Mouse (Mus musculus): Measurements from ENCODE around the gene Rfx1. TPM values are rescaled to one million over a fixed set of nuclear protein-coding genes. Genes with fewer than 3 reads are reported as not detected.
A peak's percentile ranks its signal among the peaks of the same experiment; 100 is the strongest.

The Rfx1 gene
- polyA plus RNA-seq, 1 experiment from 2014 or later: 10.0 TPM

DNA sequence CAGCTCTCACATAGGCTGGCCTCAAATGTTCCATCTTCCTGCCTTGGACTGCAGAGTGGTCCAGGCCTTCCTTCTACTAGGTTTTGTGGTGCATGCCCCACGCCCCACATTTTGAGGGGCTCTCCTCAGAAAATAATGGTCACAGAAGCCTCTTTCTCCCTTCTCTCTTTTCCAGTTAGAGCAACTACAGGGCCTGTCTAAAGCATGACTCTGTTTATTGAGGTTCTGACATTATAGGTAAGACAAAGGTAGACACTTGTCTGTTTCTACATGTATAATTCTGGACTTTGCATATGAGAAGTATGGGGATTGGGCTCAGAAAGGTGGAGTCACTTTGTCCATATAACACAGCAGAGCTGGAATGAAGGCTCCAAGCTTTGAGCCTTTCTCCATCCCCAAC, 1.6 kb upstream of the Rfx1 start, which contains the start of gene Gm10643:
Gene Gm10643, minus strand, starts transcription at position 101 of the 400 bp plus-strand sequence.
- H3K27me3 ChIP-seq: no peaks in the 10 kb centered on the region
- no peaks in the 10 kb centered on the region for H3K9me3 ChIP-seq
- H3K4me1 ChIP-seq (replicated peaks): peaks cover 34% of the 10 kb centered on the region
- H3K9ac ChIP-seq (replicated peaks): peak within 1 kb of the TSS; percentile 75
- H3K4me3 ChIP-seq (replicated peaks): peak within 1 kb of the TSS; percentile 85
- ATAC-seq: no peak
- H3K4me2 ChIP-seq (replicated peaks): peak within 1 kb of the TSS; percentile 84
- 97% methylated on average over 1 of the region's 1 CpGs for WGBS
- peak within 1 kb of the TSS; percentile 83 for H3K27ac ChIP-seq
- no peaks in the 10 kb centered on the region for H3K36me3 ChIP-seq

DNA sequence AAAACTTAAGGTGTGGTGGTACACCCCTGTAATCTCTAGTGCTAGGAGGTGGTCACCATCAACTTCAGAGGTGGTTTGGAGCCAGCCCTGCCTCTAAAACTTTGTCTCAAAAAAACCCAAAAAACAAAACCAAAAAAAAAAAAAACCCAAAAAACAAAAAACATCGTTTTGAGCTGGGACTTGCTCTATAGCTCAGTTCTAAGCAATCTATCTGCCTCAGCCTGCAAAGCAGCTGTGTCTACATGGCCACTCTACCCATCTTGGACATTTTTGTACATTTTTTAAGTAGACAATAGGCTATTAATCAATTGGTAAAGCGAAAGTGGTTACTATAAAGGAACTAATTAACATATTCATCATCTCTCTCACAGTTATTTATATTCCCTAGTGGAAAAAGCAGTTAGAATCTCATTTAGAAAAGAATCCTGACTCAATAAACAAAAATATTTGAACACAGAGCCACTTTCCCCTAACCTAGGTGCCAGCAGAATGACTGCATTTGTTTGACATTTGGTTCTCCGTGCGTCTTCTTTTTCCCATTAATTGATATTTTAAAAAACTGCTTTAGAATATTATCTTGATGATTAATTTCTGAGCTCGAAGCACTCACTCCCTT, 1.1 kb upstream of the Rfx1 start:
- no peaks in the 10 kb centered on the region for H3K9me3 ChIP-seq
- no peak for ATAC-seq
- H3K27ac ChIP-seq: peak overlapping the region; percentile 83
- H3K4me3 ChIP-seq (replicated peaks): peak overlapping the region; percentile 85
- peak overlapping the region; percentile 84 for H3K4me2 ChIP-seq (replicated peaks)
- H3K4me1 ChIP-seq (replicated peaks): peaks cover 38% of the 10 kb centered on the region
- H3K27me3 ChIP-seq: no peaks in the 10 kb centered on the region
- WGBS: 32% methylated on average over 5 of the region's 5 CpGs
- H3K9ac ChIP-seq (replicated peaks): peak overlapping the region; percentile 75
- H3K36me3 ChIP-seq: no peaks in the 10 kb centered on the region

DNA sequence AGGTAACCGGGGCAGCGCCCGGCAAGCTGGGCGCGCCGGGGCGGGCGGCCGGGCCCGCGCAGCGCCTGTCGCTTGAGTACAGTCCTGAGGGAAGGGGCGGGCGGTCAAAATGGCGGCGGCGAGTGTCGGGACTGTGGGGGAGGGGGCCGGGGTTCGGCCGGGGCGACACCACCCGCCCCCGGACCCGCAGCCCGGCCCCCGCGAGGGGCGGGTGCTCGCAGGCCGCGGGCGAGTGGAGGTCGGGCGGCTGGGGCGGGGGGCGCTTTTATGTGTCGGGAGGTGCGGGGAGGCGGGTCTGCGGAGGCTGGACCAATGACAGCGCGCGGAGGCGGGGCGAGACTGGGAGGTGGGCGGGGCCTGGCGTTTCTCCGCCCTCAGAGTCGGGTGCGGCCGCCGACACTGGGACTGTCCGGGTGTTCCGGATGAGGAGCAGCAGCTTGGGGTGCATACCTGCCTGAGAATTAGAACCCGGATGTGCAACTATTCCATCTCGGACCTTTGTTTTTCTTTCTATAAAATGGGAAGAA, 476 bp downstream of the Rfx1 start:
- H3K4me2 ChIP-seq (replicated peaks): peak overlapping the region; percentile 49
- 1% methylated on average over 56 of the region's 58 CpGs for WGBS
- peak overlapping the region; percentile 84 for H3K9ac ChIP-seq (replicated peaks)
- H3K4me1 ChIP-seq (replicated peaks): peaks cover 42% of the 10 kb centered on the region
- ATAC-seq: peak; percentile 69
- peak overlapping the region; percentile 85 for H3K4me3 ChIP-seq (replicated peaks)
- no peaks in the 10 kb centered on the region for H3K27me3 ChIP-seq
- no peaks in the 10 kb centered on the region for H3K36me3 ChIP-seq
- H3K27ac ChIP-seq: peak overlapping the region; percentile 96
- no peaks in the 10 kb centered on the region for H3K9me3 ChIP-seq

GRCm38 (mm10) chr8:84067911-84068310, 1.3 kb downstream of the Rfx1 start:
- WGBS: 91% methylated on average over 7 of the region's 7 CpGs
- Histone ChIP-seq H3K4me1 (replicated peaks) (peaks cover 50% of the 10 kb centered on the region), H3K9ac (replicated peaks) (0 out of 2 replicates have a peak overlapping the region, but pooled peaks have one; percentile 84)

GRCm38 (mm10) chr8:84068316-84069035, 1.8 kb downstream of the Rfx1 start:
- 0 out of 2 replicates have a peak overlapping the region, but pooled peaks have one; percentile 7 for H3K9ac ChIP-seq (replicated peaks)
- 84% methylated on average over 12 of the region's 12 CpGs for WGBS
- H3K4me1 ChIP-seq (replicated peaks): peaks cover 56% of the 10 kb centered on the region

More at GRCm38 (mm10) chr8:84067911-84068310, 1.3 kb downstream of the Rfx1 start:
- H3K27ac ChIP-seq: no peak overlapping the region
- H3K4me3 ChIP-seq (replicated peaks): peak overlapping the region; percentile 85
- peak overlapping the region; percentile 49 for H3K4me2 ChIP-seq (replicated peaks)
- no peaks in the 10 kb centered on the region for H3K36me3 ChIP-seq
- no peaks in the 10 kb centered on the region for H3K27me3 ChIP-seq
- no peaks in the 10 kb centered on the region for H3K9me3 ChIP-seq
- ATAC-seq: no peak

DNA sequence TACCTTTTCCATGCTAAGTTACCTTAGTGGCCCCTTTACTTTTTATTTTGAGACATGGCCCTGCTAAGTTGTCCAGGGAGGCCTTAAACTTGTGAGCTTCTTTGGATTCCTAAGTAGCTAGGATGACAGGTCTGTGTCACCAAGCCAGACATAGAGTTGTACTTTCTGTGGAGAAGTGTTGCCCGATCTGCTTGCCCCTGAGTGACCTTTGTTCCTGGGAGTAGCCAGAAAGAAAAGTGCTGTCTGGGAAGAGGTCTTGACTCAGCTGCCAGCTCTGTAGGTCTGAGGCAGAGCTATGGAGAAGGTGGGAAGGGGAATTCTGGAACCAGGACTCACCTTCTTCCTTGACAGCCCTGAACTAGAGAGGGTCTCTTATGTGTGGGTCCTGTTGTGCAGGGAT, 2.5 kb downstream of the Rfx1 start:
- H3K27ac ChIP-seq: 0 out of 2 replicates have a peak overlapping the region, but pooled peaks have one; percentile 10
- ATAC-seq: no peak
- no peak overlapping the region for H3K4me3 ChIP-seq (replicated peaks)
- no peaks in the 10 kb centered on the region for H3K9me3 ChIP-seq
- H3K4me1 ChIP-seq (replicated peaks): peaks cover 63% of the 10 kb centered on the region
- no peaks in the 10 kb centered on the region for H3K36me3 ChIP-seq
- no peaks in the 10 kb centered on the region for H3K27me3 ChIP-seq
- 0 out of 2 replicates have a peak overlapping the region, but pooled peaks have one; percentile 7 for H3K9ac ChIP-seq (replicated peaks)
- WGBS: 57% methylated on average over 1 of the region's 1 CpGs
- H3K4me2 ChIP-seq (replicated peaks): no peak overlapping the region

More at GRCm38 (mm10) chr8:84068316-84069035, 1.8 kb downstream of the Rfx1 start:
- Histone ChIP-seq H3K9me3 (no peaks in the 10 kb centered on the region), H3K27ac (no peak overlapping the region), H3K27me3 (no peaks in the 10 kb centered on the region), H3K36me3 (no peaks in the 10 kb centered on the region), H3K4me2 (replicated peaks) (peak overlapping the region; percentile 49), H3K4me3 (replicated peaks) (no peak overlapping the region)
- no peak for ATAC-seq

GRCm38 (mm10) chr8:84069750-84070149, 3.1 kb downstream of the Rfx1 start:
- Histone ChIP-seq H3K27ac (no peak overlapping the region), H3K4me3 (replicated peaks) (no peak overlapping the region), H3K27me3 (no peaks in the 10 kb centered on the region), H3K4me2 (replicated peaks) (no peak overlapping the region), H3K36me3 (peaks cover 4% of the 10 kb centered on the region; the same call in 1 of the 2 replicates), H3K4me1 (replicated peaks) (peaks cover 69% of the 10 kb centered on the region), H3K9ac (replicated peaks) (0 out of 2 replicates have a peak overlapping the region, but pooled peaks have one; percentile 32), H3K9me3 (no peaks in the 10 kb centered on the region)
- ATAC-seq: no peak
- 64% methylated on average over 2 of the region's 2 CpGs for WGBS

GRCm38 (mm10) chr8:84070241-84070640, 3.6 kb downstream of the Rfx1 start:
- Histone ChIP-seq H3K4me1 (replicated peaks) (peaks cover 70% of the 10 kb centered on the region), H3K4me3 (replicated peaks) (no peak overlapping the region), H3K4me2 (replicated peaks) (no peak overlapping the region), H3K9me3 (no peaks in the 10 kb centered on the region), H3K36me3 (peaks cover 9% of the 10 kb centered on the region), H3K9ac (replicated peaks) (no peak overlapping the region), H3K27me3 (no peaks in the 10 kb centered on the region), H3K27ac (no peak overlapping the region)
- 88% methylated on average over 5 of the region's 5 CpGs for WGBS
- no peak for ATAC-seq

DNA sequence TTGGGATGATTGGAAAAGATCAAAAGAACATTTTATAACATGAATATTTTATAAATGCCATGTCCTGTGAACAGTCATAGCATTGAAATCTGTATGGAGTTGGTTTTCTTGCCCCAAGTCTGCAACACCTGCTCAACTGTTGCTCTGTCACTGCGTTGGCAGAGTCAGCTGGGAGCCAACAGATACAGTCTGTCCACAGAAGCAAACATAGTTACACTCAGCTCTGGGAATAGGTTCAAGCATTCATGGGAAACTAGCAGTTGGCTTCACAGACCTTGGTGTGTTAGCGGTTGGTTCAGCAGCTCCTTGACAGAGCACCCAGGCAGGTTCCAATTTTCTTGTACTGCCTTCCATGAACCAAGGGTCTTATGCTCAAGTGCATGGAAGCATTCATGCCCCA, 4.0 kb downstream of the Rfx1 start:
- WGBS: 89% methylated on average over 2 of the region's 2 CpGs
- no peaks in the 10 kb centered on the region for H3K27me3 ChIP-seq
- H3K27ac ChIP-seq: no peak overlapping the region
- H3K9ac ChIP-seq (replicated peaks): no peak overlapping the region
- ATAC-seq: no peak
- no peaks in the 10 kb centered on the region for H3K9me3 ChIP-seq
- H3K36me3 ChIP-seq: peaks cover 13% of the 10 kb centered on the region
- no peak overlapping the region for H3K4me2 ChIP-seq (replicated peaks)
- no peak overlapping the region for H3K4me3 ChIP-seq (replicated peaks)
- peaks cover 67% of the 10 kb centered on the region for H3K4me1 ChIP-seq (replicated peaks)

- Histone ChIP-seq H3K36me3 (peaks cover 26% of the 10 kb centered on the region), H3K4me2 (replicated peaks) (no peak overlapping the region), H3K27ac (no peak overlapping the region), H3K9ac (replicated peaks) (no peak overlapping the region), H3K27me3 (no peaks in the 10 kb centered on the region), H3K4me1 (replicated peaks) (peaks cover 63% of the 10 kb centered on the region), H3K4me3 (replicated peaks) (no peak overlapping the region), H3K9me3 (no peaks in the 10 kb centered on the region)
- WGBS: 76% methylated on average over 3 of the region's 3 CpGs
- no peak for ATAC-seq
Observed at GRCm38 (mm10) chr8:84071921-84072320, 5.3 kb downstream of the Rfx1 start.

GRCm38 (mm10) chr8:84072321-84072720, 5.7 kb downstream of the Rfx1 start:
- WGBS: 86% methylated on average over 10 of the region's 10 CpGs
- ATAC-seq: no peak
- peak overlapping the region; percentile 49; the same call in 1 of the 2 replicates for H3K27ac ChIP-seq

More at GRCm38 (mm10) chr8:84072321-84072720, 5.7 kb downstream of the Rfx1 start:
- Histone ChIP-seq H3K9me3 (no peaks in the 10 kb centered on the region), H3K4me3 (replicated peaks) (no peak overlapping the region), H3K36me3 (peaks cover 30% of the 10 kb centered on the region), H3K4me1 (replicated peaks) (peaks cover 63% of the 10 kb centered on the region), H3K4me2 (replicated peaks) (no peak overlapping the region), H3K9ac (replicated peaks) (0 out of 2 replicates have a peak overlapping the region, but pooled peaks have one; percentile 46), H3K27me3 (no peaks in the 10 kb centered on the region)

Measured in midbrain, embryonic 13.5 days (tissue).